Mouse (Mus musculus) midbrain, embryonic 14.5 days (tissue): ENCODE measurements around the gene Utf1. TPM values are rescaled to one million over a fixed set of nuclear protein-coding genes. Genes with fewer than 3 reads are reported as not detected.
A peak's percentile ranks its signal among the peaks of the same experiment; 100 is the strongest.

Experiments
- ATAC-seq: fragments of 200-750 bp; cut with Nextera tagmentation; 2 replicates; pipeline ENCODE4 v1.8.0; 2017; ENCODE audit warnings: moderate number of reproducible peaks, moderate library complexity; ENCODE audit not compliant: low FRiP score, low TSS enrichment
- DNase-seq: peaks from one replicate; pipeline ENCODE4 v3.0.0-alpha.2; 2015
- H3K27ac ChIP-seq: fragments of 300-500 bp; sonication (generic); replicated peaks from 2 replicates; pipeline ENCODE4 v1.5.1; 2014; ENCODE audit warnings: mild to moderate bottlenecking, low read depth, low read length, moderate library complexity
- H3K27me3 ChIP-seq: fragments of 300-500 bp; sonication (generic); 2 replicates; pipeline ENCODE4 v1.6.1; 2014; ENCODE audit warnings: low read length, control low read depth, mixed read lengths; ENCODE audit not compliant: control insufficient read depth, insufficient read depth
- H3K36me3 ChIP-seq: fragments of 300-500 bp; sonication (generic); 2 replicates; pipeline ENCODE4 v1.6.1; 2014; ENCODE audit warnings: low read length, control low read depth; ENCODE audit not compliant: control insufficient read depth, insufficient read depth
- H3K4me1 ChIP-seq: fragments of 300-500 bp; sonication (generic); 2 replicates; pipeline ENCODE4 v1.6.1; 2014; ENCODE audit warnings: mild to moderate bottlenecking, antibody characterized with exemption, low read length, control low read depth; ENCODE audit not compliant: control insufficient read depth, insufficient read depth
- H3K4me2 ChIP-seq: fragments of 300-500 bp; sonication (generic); 2 replicates; pipeline ENCODE4 v1.6.1; 2014; ENCODE audit warnings: mild to moderate bottlenecking, low read length, moderate library complexity
- H3K4me3 ChIP-seq: fragments of 300-500 bp; sonication (generic); replicated peaks from 2 replicates; pipeline ENCODE4 v1.5.1; 2014; ENCODE audit warnings: low read depth, low read length
- H3K9ac ChIP-seq: fragments of 300-500 bp; sonication (generic); replicated peaks from 2 replicates; pipeline ENCODE4 v1.6.1; 2014; ENCODE audit warnings: mild to moderate bottlenecking, low read length, moderate library complexity
- H3K9me3 ChIP-seq: fragments of 300-500 bp; sonication (generic); 2 replicates; pipeline ENCODE4 v1.6.1; 2016; ENCODE audit warnings: low read length, control low read depth, mixed read lengths; ENCODE audit not compliant: control insufficient read depth
- WGBS: fragments of 180-500 bp; shearing (Covaris S2); extraction: QIAGEN DNeasy Blood & Tissue Kit; methylation state at CpG from one replicate; pipeline ENCODE4 v1.1.7; 2014; 5-methylcytosine and 5-hydroxymethylcytosine counted together
- polyA plus RNA-seq: library from polyadenylated mRNA; unstranded; fragments of >200 nt; fragmentation: Nextera tagmentation; extraction: Ambion mirVana; gene quantifications from 2 replicates; pipeline ENCODE4 v1.2.1, GENCODE M21; 2014

Gene Utf1
- polyA plus RNA-seq, 1 experiment from 2014 or later: not detected

GRCm38 (mm10) chr7:139901981-139902380, 41.6 kb upstream of the Utf1 start:
- 32% methylated on average over 1 of the region's 1 CpGs for WGBS
- H3K9ac ChIP-seq: no peak overlapping the region
- 0 out of 2 replicates have a peak, but pooled peaks cover 10% of the 10 kb centered on the region for H3K4me1 ChIP-seq
- no peak overlapping the region for H3K4me2 ChIP-seq
- no peak for DNase-seq
- H3K4me3 ChIP-seq: no peak overlapping the region
- no peak overlapping the region for H3K27ac ChIP-seq
- H3K36me3 ChIP-seq: no peaks in the 10 kb centered on the region
- no peak for ATAC-seq
- no peaks in the 10 kb centered on the region for H3K27me3 ChIP-seq
- H3K9me3 ChIP-seq: no peaks in the 10 kb centered on the region

- 26% methylated on average over 6 of the region's 6 CpGs for WGBS
- ATAC-seq (no peak), DNase-seq (no peak)
- H3K4me3 ChIP-seq: no peak overlapping the region
- H3K4me1 ChIP-seq: peaks cover 26% of the 10 kb centered on the region; the same call in 1 of the 2 replicates
- H3K27ac ChIP-seq: peak overlapping the region; percentile 42; the same call in 1 of the 2 replicates
- H3K9ac ChIP-seq: no peak overlapping the region
- H3K9me3 ChIP-seq: no peaks in the 10 kb centered on the region
- H3K27me3 ChIP-seq: no peaks in the 10 kb centered on the region
- H3K36me3 ChIP-seq: no peaks in the 10 kb centered on the region
- peak overlapping the region; percentile 17; the same call in 1 of the 2 replicates for H3K4me2 ChIP-seq
Observed at GRCm38 (mm10) chr7:139905261-139905660, 38.3 kb upstream of the Utf1 start.

- DNase-seq (peak; percentile 74), ATAC-seq (no peak; the same call in 1 of the 2 replicates)
- H3K9ac ChIP-seq: no peak overlapping the region
- WGBS: 8% methylated on average over 6 of the region's 6 CpGs
- H3K9me3 ChIP-seq: no peaks in the 10 kb centered on the region
- peaks cover 26% of the 10 kb centered on the region; the same call in 1 of the 2 replicates for H3K4me1 ChIP-seq
- no peaks in the 10 kb centered on the region for H3K36me3 ChIP-seq
- H3K27me3 ChIP-seq: no peaks in the 10 kb centered on the region
- 0 out of 2 replicates have a peak overlapping the region, but pooled peaks have one; percentile 42 for H3K27ac ChIP-seq
- H3K4me2 ChIP-seq: peak overlapping the region; percentile 17; the same call in 1 of the 2 replicates
- H3K4me3 ChIP-seq: no peak overlapping the region
Observed at GRCm38 (mm10) chr7:139905661-139906060, 37.9 kb upstream of the Utf1 start.

- H3K9ac ChIP-seq: no peak overlapping the region
- ATAC-seq (no peak), DNase-seq (peak; percentile 68)
- peak overlapping the region; percentile 49; the same call in 1 of the 2 replicates for H3K27ac ChIP-seq
- H3K36me3 ChIP-seq: no peaks in the 10 kb centered on the region
- no peak overlapping the region for H3K4me2 ChIP-seq
- H3K27me3 ChIP-seq: 0 out of 2 replicates have a peak, but pooled peaks cover under 1% of the 10 kb centered on the region
- H3K4me3 ChIP-seq: no peak overlapping the region
- 46% methylated on average over 5 of the region's 5 CpGs for WGBS
- H3K4me1 ChIP-seq: peaks cover 26% of the 10 kb centered on the region; the same call in 1 of the 2 replicates
- no peaks in the 10 kb centered on the region for H3K9me3 ChIP-seq
Observed at GRCm38 (mm10) chr7:139908176-139908575, 35.4 kb upstream of the Utf1 start.

GRCm38 (mm10) chr7:139909469-139909868, 34.1 kb upstream of the Utf1 start:
- ATAC-seq (no peak), DNase-seq (peak; percentile 53)
- H3K9me3 ChIP-seq: no peaks in the 10 kb centered on the region
- no peak overlapping the region for H3K4me2 ChIP-seq
- no peak overlapping the region for H3K9ac ChIP-seq
- H3K27me3 ChIP-seq: peaks cover 14% of the 10 kb centered on the region; the same call in 1 of the 2 replicates
- WGBS: 35% methylated on average over 6 of the region's 6 CpGs
- H3K4me3 ChIP-seq: no peak overlapping the region
- peaks cover 32% of the 10 kb centered on the region; the same call in 1 of the 2 replicates for H3K4me1 ChIP-seq
- peak overlapping the region; percentile 17; the same call in 1 of the 2 replicates for H3K27ac ChIP-seq
- no peaks in the 10 kb centered on the region for H3K36me3 ChIP-seq

GRCm38 (mm10) chr7:139910204-139910835, 33.3 kb upstream of the Utf1 start:
- no peak overlapping the region for H3K4me3 ChIP-seq
- no peak overlapping the region for H3K4me2 ChIP-seq
- H3K9ac ChIP-seq: peak overlapping the region; percentile 21; the same call in 1 of the 2 replicates
- H3K27ac ChIP-seq: peak overlapping the region; percentile 17; the same call in 1 of the 2 replicates
- peaks cover 26% of the 10 kb centered on the region; the same call in 1 of the 2 replicates for H3K4me1 ChIP-seq
- DNase-seq (no peak), ATAC-seq (no peak)
- WGBS: 60% methylated on average over 11 of the region's 11 CpGs
- no peaks in the 10 kb centered on the region for H3K36me3 ChIP-seq
- H3K9me3 ChIP-seq: no peaks in the 10 kb centered on the region
- peaks cover 20% of the 10 kb centered on the region; the same call in 1 of the 2 replicates for H3K27me3 ChIP-seq

- H3K4me2 ChIP-seq: peak overlapping the region; percentile 47
- peaks cover 19% of the 10 kb centered on the region; the same call in 1 of the 2 replicates for H3K4me1 ChIP-seq
- no peak overlapping the region for H3K27ac ChIP-seq
- ATAC-seq: no peak
- peak; percentile 48 for DNase-seq
- no peaks in the 10 kb centered on the region for H3K9me3 ChIP-seq
- H3K36me3 ChIP-seq: no peaks in the 10 kb centered on the region
- H3K9ac ChIP-seq: no peak overlapping the region
- H3K4me3 ChIP-seq: peak overlapping the region; percentile 18
- 10% methylated on average over 29 of the region's 29 CpGs for WGBS
- peaks cover 25% of the 10 kb centered on the region; the same call in 1 of the 2 replicates for H3K27me3 ChIP-seq
Observed at GRCm38 (mm10) chr7:139914141-139915047, 29.2 kb upstream of the Utf1 start.

- ATAC-seq: no peak
- H3K27me3 ChIP-seq: peaks cover 27% of the 10 kb centered on the region; the same call in 1 of the 2 replicates
- H3K4me3 ChIP-seq: no peak overlapping the region
- H3K4me1 ChIP-seq: 0 out of 2 replicates have a peak, but pooled peaks cover 9% of the 10 kb centered on the region
- H3K9ac ChIP-seq: 0 out of 2 replicates have a peak overlapping the region, but pooled peaks have one; percentile 9
- H3K36me3 ChIP-seq: no peaks in the 10 kb centered on the region
- 0 out of 2 replicates have a peak overlapping the region, but pooled peaks have one; percentile 45 for H3K27ac ChIP-seq
- H3K9me3 ChIP-seq: no peaks in the 10 kb centered on the region
- peak; percentile 40 for DNase-seq
- WGBS: 7% methylated on average over 14 of the region's 14 CpGs
- peak overlapping the region; percentile 22 for H3K4me2 ChIP-seq
Observed at GRCm38 (mm10) chr7:139915646-139916257, 27.8 kb upstream of the Utf1 start.
